Mouse (Mus musculus): ENCODE results near the gene Arhgef40. TPM values are rescaled to one million over a fixed set of nuclear protein-coding genes. Genes with fewer than 3 reads are reported as not detected.

Gene Arhgef40
- total RNA-seq (2023) = 4.5 and 5.0 TPM in 2 replicates

DNA sequence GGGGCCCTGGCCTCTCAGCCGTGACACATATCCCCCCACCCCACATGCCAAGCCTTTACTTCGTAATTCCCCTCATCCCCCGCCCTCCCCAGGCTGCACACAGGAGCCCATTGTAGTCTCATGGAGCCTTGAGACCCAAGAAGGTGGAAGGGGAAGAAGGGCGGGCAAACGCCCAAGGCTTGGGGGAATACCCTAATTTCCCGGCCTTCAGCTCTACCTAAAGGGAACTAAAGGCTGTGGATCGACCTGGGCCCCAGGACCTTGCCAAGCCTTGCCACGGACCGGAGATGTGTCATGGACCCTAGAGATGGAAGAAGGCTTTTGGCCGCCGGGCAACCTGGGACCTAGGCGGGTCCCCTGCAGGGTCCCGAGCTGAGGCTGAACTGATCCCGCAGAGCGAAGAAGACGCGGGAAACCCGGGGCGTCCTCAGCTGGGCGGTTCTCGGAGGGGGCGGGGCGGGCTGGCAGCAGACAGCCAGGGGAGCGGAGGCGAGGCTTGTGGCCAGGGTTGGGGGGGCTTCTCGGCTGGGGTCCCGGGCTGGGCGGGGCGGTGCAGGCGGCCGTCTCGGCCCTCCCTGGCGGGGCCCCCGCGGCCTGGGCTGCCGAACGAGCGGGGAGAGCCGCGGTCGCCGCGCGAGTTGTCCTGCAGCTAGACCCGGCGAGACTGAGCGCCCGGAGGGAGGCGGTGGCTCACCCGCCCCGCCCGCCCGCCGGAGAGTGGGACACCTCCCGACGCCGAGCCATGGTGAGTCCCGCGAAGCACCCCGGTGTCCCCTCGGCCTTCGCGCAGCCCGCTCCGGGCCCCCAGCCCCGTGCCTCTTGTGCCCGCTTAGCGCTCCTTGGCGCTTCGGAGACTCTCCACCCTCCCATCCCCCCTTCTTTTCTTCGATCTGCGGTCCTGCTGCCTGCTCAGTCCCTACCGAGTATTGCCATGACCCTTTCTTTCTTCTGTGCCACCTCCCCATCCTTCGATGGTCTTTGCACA is at the start of gene Arhgef40:
Gene Arhgef40 (plus strand): TSS at position 473 of the 985 bp plus-strand sequence.

DNA sequence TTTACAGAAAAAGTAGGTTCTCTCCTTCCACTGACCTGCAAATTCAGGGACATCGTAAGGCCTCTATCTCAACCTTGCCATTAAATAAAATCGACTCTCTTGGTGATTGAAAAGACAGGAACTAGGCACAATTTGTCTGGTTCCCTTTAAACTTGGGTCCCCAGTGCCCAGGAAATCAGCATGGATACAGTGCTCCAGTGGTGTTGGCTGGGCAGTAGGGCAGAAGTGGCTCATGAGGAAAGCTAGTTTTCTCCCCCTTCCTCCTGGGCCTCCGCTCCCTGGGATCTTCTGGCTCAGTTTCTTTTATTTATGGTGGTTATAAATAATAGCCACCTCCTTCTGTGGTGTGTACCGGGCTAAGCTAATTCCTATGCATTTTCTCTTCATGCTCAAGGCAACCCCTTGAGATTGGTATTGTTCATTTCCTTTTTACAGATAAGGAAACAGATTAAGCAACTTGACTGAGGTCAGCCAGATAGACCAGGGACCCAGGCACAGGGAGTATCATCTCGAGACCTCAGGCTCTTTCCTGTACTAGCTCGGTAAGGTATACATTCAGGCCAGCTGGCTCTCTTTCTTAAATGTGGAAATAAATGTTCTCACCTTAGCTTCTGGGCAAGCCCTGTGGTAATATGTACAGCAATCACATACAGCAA is 31.1 kb downstream of the Arhgef40 start, which contains the start of gene Tmem253:
Gene Tmem253 (plus strand): TSS at position 214 of the 656 bp plus-strand sequence.

DNA sequence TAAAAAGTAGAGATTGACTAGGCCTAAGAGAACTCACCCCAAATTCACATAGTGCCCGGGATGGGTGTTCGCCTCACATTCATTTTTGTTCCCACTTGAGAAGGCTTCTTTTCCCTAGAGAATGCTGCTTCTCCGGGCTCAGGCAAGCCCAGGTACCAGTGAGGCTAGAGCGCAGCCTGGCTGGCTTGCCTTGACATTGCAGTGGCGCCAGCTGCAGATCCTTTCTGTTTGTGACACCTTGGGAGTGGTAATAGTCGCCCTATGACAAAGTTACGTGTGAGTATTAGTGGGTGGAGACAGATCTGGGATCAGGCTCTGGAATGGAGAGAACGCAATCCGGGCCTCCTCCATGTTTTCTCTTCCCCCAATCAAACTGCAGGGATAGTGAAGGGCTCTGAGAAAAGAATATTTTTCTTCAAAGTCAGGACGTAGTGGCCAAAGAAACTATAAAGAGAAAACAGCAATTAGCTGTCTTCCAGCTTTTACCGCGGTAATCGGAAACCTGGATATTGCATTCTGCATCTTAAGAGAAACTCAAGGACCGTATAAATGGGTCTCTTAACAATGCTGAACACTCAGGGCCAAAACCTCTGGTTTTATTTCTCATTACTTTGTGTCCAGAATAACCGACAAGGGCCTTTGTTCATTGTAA is 36.1 kb downstream of the Arhgef40 start, which contains the start of gene Zfp219:
Gene Zfp219 (minus strand): TSS at position 248 of the 652 bp plus-strand sequence.

DNA sequence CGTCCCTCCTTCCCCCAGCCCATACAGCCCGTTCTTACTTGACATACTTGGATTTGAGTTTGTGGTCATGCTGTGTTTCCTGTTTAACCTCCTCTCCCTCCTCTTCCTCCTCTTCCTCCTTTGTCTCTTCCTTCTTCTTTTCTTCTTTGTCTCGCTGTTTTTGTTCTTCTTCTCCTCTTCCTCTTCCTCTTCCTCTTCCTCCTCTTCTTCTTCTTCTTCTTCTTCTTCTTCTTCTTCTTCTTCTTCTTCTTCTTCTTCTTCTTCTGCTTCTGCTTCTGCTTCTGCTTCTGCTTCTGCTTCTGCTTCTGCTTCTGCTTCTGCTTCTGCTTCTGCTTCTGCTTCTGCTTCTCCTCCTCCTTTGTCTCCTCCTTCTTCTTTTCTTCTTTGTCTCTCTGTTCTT is 57.8 kb downstream of the Arhgef40 start, which contains the start of gene Olfr221:
Gene Olfr221 (minus strand): TSS at position 101 of the 400 bp plus-strand sequence.

Other genes starting within 250 kb of the Arhgef40 start
- not detected in 2 replicates for gene Ang4, start 211.1 kb upstream of the Arhgef40 start, total RNA-seq (2023)
- not detected in 2 replicates for gene AY358078, start 184.7 kb upstream of the Arhgef40 start, total RNA-seq (2023)
- gene Ear6, start 131.0 kb upstream of the Arhgef40 start, total RNA-seq (2023) = 1.0 TPM in 1 of 2 replicates, not detected in the other
- gene Mettl17, start 99.9 kb upstream of the Arhgef40 start, total RNA-seq (2023) = 14.5 and 25.6 TPM in 2 replicates
- gene Slc39a2, start 91.8 kb upstream of the Arhgef40 start, total RNA-seq (2023) = 0.16 and 0.32 TPM in 2 replicates
- gene Ndrg2, start 70.6 kb upstream of the Arhgef40 start, total RNA-seq (2023) = 1.1 and 1.5 TPM in 2 replicates
- gene Tppp2, start 66.3 kb upstream of the Arhgef40 start, total RNA-seq (2023) = not detected in 2 replicates
- not detected in 2 replicates for gene Rnase13, start 61.9 kb upstream of the Arhgef40 start, total RNA-seq (2023)
- gene Tmem253, start 30.9 kb downstream of the Arhgef40 start, total RNA-seq (2023) = not detected in 2 replicates
- gene Zfp219, start 36.0 kb downstream of the Arhgef40 start, total RNA-seq (2023) = 7.0 and 10.8 TPM in 2 replicates
- not detected in 2 replicates for gene Olfr221, start 57.7 kb downstream of the Arhgef40 start, total RNA-seq (2023)
- 337 and 371 TPM in 2 replicates for gene Hnrnpc, start 119.3 kb downstream of the Arhgef40 start, total RNA-seq (2023)
- gene Rpgrip1, start 126.0 kb downstream of the Arhgef40 start, total RNA-seq (2023) = 0.69 and 1.1 TPM in 2 replicates
- gene Supt16, start 212.7 kb downstream of the Arhgef40 start, total RNA-seq (2023) = 37.8 and 48.3 TPM in 2 replicates